27 mouse cellular contexts compared by ENCODE assay signal in genomic region chr1:37976666-37977065, GRCm38 (mm10). TPM values are rescaled to one million over a fixed set of nuclear protein-coding genes. Genes with fewer than 3 reads are reported as not detected.
DNase-seq lines count a peak whose midpoint lies in the region; TF ChIP-seq lines count a peak whose summit lies in the region.
"Not testable (repeated sequence)": the region's sequence is repeated elsewhere in the genome, so short reads cannot be mapped to it uniquely, and the experiment has no call there.
"Had no signal": no experiment of that assay in that cellular context is flagged by ENCODE, and none has a peak within 500 bp of the region (broad histone marks: within the 10 kb centered on the region; RNA-seq: fewer than 3 reads in every experiment).

No protein-coding gene starts in this region.

- not testable (repeated sequence) for H3K36me3 ChIP-seq in kidney, adult 2 months (ENCODE audit: control insufficient read depth, insufficient read depth, low read length)

- H3K27me3 ChIP-seq in kidney, adult 2 months (replicated peaks; ENCODE audit: control insufficient read depth, insufficient read depth, low read length) = not testable (repeated sequence)

- not testable (repeated sequence) for H3K27ac ChIP-seq in kidney, adult 2 months (ENCODE audit: insufficient read depth, low read depth, low read length)

- TF ChIP-seq CTCF in kidney, adult 2 months (conservative IDR thresholded peaks at IDR 0.05; ENCODE audit: insufficient read depth, insufficient read length, low read depth, low read length) = not testable (repeated sequence)

- H3K4me3 ChIP-seq in kidney, adult 2 months (ENCODE audit: insufficient read depth, low read depth, low read length) = not testable (repeated sequence)

- not testable (repeated sequence) for H3K4me1 ChIP-seq in kidney, adult 2 months (ENCODE audit: control insufficient read depth, insufficient read depth, low read length)

- DNase-seq in adrenal gland, adult 2 months = peak; percentile 90
- DNase-seq in adrenal gland, postnatal 14 days = peak; percentile 79
- DNase-seq in heart, adult 11 months = peak; percentile 69
- DNase-seq in kidney, adult 2 months = peak; percentile 90
- peak; percentile 31 for DNase-seq in kidney, postnatal 10 days
- peak; percentile 70 to 81 for DNase-seq in kidney, postnatal 36 days

- WGBS in kidney, adult 2 months = 41% methylated on average over 9 of the region's 9 CpGs

- not testable (repeated sequence) for TF ChIP-seq POLR2A in kidney, adult 2 months (IDR thresholded peaks at IDR 0.05; ENCODE audit: low read depth, low read length)

RNA-seq across cellular contexts. Expression of gene Lyg1, which starts 19.1 kb away (rescaled TPM):
- total RNA-seq in adrenal gland, adult 2 months (2021) = not detected
- polyA plus RNA-seq in adrenal gland, adult 2 months (2012; rRNA removed) = not detected in 2 replicates
- not detected in 2 replicates for total RNA-seq in adrenal gland, postnatal 14 days (2021)
- not detected in 2 replicates for polyA plus RNA-seq in kidney, adult 2 months (2012; rRNA removed)
- total RNA-seq: gastrocnemius, adult 18-20 months; gastrocnemius, postnatal 10 days; gastrocnemius, postnatal 36 days; granulocyte monocyte progenitor cell, adult 5-6 weeks; heart, adult 8-10 months; heart, postnatal 25 days; hematopoietic stem cell, adult 5-6 weeks; MEL had no signal
- polyA plus RNA-seq: C2C12; CD4-positive, CD25-positive, alpha-beta regulatory T cell, adult 4 months; embryonic facial prominence, embryonic 11.5 days; embryonic facial prominence, embryonic 14.5 days; forebrain, embryonic 10.5 days; forebrain, embryonic 13.5 days; forebrain, embryonic 16.5 days; heart, embryonic 11.5 days; heart, embryonic 14.5 days; heart, postnatal 0 days; hindbrain, embryonic 12.5 days; hindbrain, embryonic 15.5 days; intestine, embryonic 14.5 days had no signal

RNA-seq across cellular contexts. Expression of gene Txndc9, which starts 21.0 kb away (rescaled TPM):
- total RNA-seq in adrenal gland, adult 2 months (2021) = 10 to 100 TPM; 67.1 to 84.1 TPM
- 2.3 and 2.8 TPM in 2 replicates for polyA plus RNA-seq in adrenal gland, adult 2 months (2012; rRNA removed)
- 68.2 and 69.0 TPM in 2 replicates for total RNA-seq in adrenal gland, postnatal 14 days (2021)
- polyA plus RNA-seq in kidney, adult 2 months (2012; rRNA removed) = 8.9 and 13.1 TPM in 2 replicates

RNA-seq across cellular contexts. Expression of gene Eif5b, which starts 21.1 kb away (rescaled TPM):
- total RNA-seq in adrenal gland, adult 2 months (2021) = 10 to 100 TPM; 43.0 to 48.3 TPM
- polyA plus RNA-seq in adrenal gland, adult 2 months (2012; rRNA removed) = 1.1 and 1.5 TPM in 2 replicates
- 45.0 and 48.2 TPM in 2 replicates for total RNA-seq in adrenal gland, postnatal 14 days (2021)
- 7.1 TPM in 2 replicates for polyA plus RNA-seq in kidney, adult 2 months (2012; rRNA removed)

Comparison
In these comparisons a context has a peak if more than half of its experiments do, and no peak if none do; other contexts are left out.
1. DNase-seq: peak in every context shown above with its lines; median percentile 90 in adrenal gland, adult 2 months; 90 in kidney, adult 2 months; 79 in adrenal gland, postnatal 14 days; 76 in kidney, postnatal 36 days; 69 in heart, adult 11 months; 31 in kidney, postnatal 10 days.